Mouse (Mus musculus) embryonic facial prominence, embryonic 14.5 days (tissue): ENCODE results near the gene Ttc7b. TPM values are rescaled to one million over a fixed set of nuclear protein-coding genes. Genes with fewer than 3 reads are reported as not detected.

Experiments
- ATAC-seq: fragments of 200-750 bp; cut with Nextera tagmentation; 2 replicates; pipeline ENCODE4 v1.8.0; 2017; ENCODE audit warnings: low read depth, moderate number of reproducible peaks, moderate TSS enrichment
- DNase-seq: peaks from one replicate; pipeline ENCODE4 v3.0.0-alpha.2; 2015; ENCODE audit warnings: low spot score
- H3K27ac ChIP-seq: fragments of 300-500 bp; sonication (generic); replicated peaks from 2 replicates; pipeline ENCODE4 v1.5.1; 2014; ENCODE audit warnings: low read depth, mild to moderate bottlenecking, low read length, moderate library complexity
- H3K27me3 ChIP-seq: fragments of 300-500 bp; sonication (generic); replicated peaks from 2 replicates; pipeline ENCODE4 v1.6.1; 2014; ENCODE audit warnings: low read length; ENCODE audit not compliant: control insufficient read depth, insufficient read depth
- H3K36me3 ChIP-seq: fragments of 300-500 bp; sonication (generic); 2 replicates; pipeline ENCODE4 v1.6.1; 2014; ENCODE audit warnings: low read length, mixed read lengths; ENCODE audit not compliant: control insufficient read depth, insufficient read depth
- H3K4me1 ChIP-seq: fragments of 300-500 bp; sonication (generic); 2 replicates; pipeline ENCODE4 v1.6.1; 2014; ENCODE audit warnings: antibody characterized with exemption, low read length; ENCODE audit not compliant: control insufficient read depth, insufficient read depth
- H3K4me2 ChIP-seq: fragments of 300-500 bp; sonication (generic); 2 replicates; pipeline ENCODE4 v1.6.1; 2014; ENCODE audit warnings: low read depth, mild to moderate bottlenecking, low read length, moderate library complexity, mixed read lengths
- H3K4me3 ChIP-seq: fragments of 300-500 bp; sonication (generic); 2 replicates; pipeline ENCODE4 v1.5.1; 2014; ENCODE audit warnings: low read depth, mild to moderate bottlenecking, low read length
- H3K9ac ChIP-seq: fragments of 300-500 bp; sonication (generic); 2 replicates; pipeline ENCODE4 v1.6.1; 2014; ENCODE audit warnings: low read depth, mild to moderate bottlenecking, low read length, moderate library complexity, mixed read lengths
- H3K9me3 ChIP-seq: fragments of 300-500 bp; sonication (generic); 2 replicates; pipeline ENCODE4 v1.6.1; 2016; ENCODE audit warnings: low read length; ENCODE audit not compliant: control insufficient read depth
- WGBS: fragments of 180-500 bp; shearing (Covaris S2); extraction: QIAGEN DNeasy Blood & Tissue Kit; methylation state at CpG from one replicate; pipeline ENCODE4 v1.1.7; 2014; 5-methylcytosine and 5-hydroxymethylcytosine counted together
- polyA plus RNA-seq: library from polyadenylated mRNA; unstranded; fragments of >200 nt; fragmentation: Nextera tagmentation; extraction: Ambion mirVana; gene quantifications from 2 replicates; pipeline ENCODE4 v1.2.1, GENCODE M21; 2014

The Ttc7b gene
- polyA plus RNA-seq, 1 experiment from 2014 or later = 6.6 TPM

DNA sequence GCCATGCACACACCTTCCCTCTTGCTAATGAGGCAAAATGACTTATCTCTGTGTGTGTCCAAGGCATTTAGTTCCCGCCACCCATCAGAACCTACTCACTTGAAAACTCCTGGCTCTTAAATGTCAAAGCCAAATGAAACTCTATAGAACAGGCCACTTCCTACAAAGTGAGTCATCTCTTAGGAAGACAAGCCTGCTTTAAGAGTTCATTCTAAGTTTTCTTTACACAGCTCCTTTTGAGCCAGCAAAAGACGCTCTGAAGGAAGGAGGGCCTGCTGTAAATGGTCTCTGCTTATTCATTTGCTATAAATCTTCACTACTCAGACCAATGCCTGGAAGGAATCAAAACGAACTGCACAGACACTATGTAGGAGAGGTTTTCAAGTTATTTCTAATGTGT lies 116.2 kb downstream of the Ttc7b start:
- peaks cover 24% of the 10 kb centered on the region for H3K36me3 ChIP-seq
- no peaks in the 10 kb centered on the region for H3K9me3 ChIP-seq
- no peak overlapping the region for H3K4me2 ChIP-seq
- H3K27ac ChIP-seq = no peak overlapping the region
- no peak overlapping the region for H3K9ac ChIP-seq
- 84% methylated on average over 3 of the region's 3 CpGs for WGBS
- ATAC-seq = no peak
- no peak for DNase-seq
- H3K4me3 ChIP-seq = no peak overlapping the region
- no peaks in the 10 kb centered on the region for H3K4me1 ChIP-seq
- H3K27me3 ChIP-seq = no peaks in the 10 kb centered on the region

DNA sequence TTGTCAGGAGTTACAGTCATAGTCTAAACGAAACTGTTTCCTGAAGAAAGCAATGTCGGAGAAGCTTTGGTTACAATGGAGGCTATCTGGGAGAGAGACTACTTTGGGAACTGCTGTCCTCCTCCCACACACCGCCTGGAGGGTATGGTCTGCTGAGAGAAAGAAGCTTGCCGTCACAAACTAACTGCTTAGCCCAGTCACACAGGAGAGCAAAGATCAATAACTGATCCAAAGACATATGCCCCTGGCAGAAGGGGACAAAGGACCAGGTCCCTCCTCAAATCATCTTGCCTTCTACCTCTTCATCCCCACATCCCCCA lies 117.7 kb downstream of the Ttc7b start:
- no peak overlapping the region for H3K4me2 ChIP-seq
- 78% methylated on average over 4 of the region's 4 CpGs for WGBS

GRCm38 (mm10) chr12:100402296-100403004 lies 118.2 kb downstream of the Ttc7b start:
- Histone ChIP-seq H3K9ac (no peak overlapping the region), H3K36me3 (peaks cover 24% of the 10 kb centered on the region), H3K27me3 (no peaks in the 10 kb centered on the region), H3K27ac (no peak overlapping the region), H3K9me3 (no peaks in the 10 kb centered on the region), H3K4me1 (peaks cover 2% of the 10 kb centered on the region; the same call in 1 of the 2 replicates), H3K4me3 (no peak overlapping the region), H3K4me2 (no peak overlapping the region)
- no peak for ATAC-seq
- 80% methylated on average over 10 of the region's 10 CpGs for WGBS
- no peak for DNase-seq

More for the DNA sequence above, 117.7 kb downstream of the Ttc7b start:
- H3K9me3 ChIP-seq = no peaks in the 10 kb centered on the region
- H3K4me1 ChIP-seq = peaks cover 2% of the 10 kb centered on the region; the same call in 1 of the 2 replicates
- no peaks in the 10 kb centered on the region for H3K27me3 ChIP-seq
- no peak overlapping the region for H3K9ac ChIP-seq
- DNase-seq (no peak), ATAC-seq (no peak)
- H3K36me3 ChIP-seq = peaks cover 24% of the 10 kb centered on the region
- no peak overlapping the region for H3K27ac ChIP-seq
- no peak overlapping the region for H3K4me3 ChIP-seq

GRCm38 (mm10) chr12:100400119-100400518 lies 120.5 kb downstream of the Ttc7b start:
- WGBS = 94% methylated on average over 3 of the region's 3 CpGs

GRCm38 (mm10) chr12:100399126-100399727 lies 121.4 kb downstream of the Ttc7b start:
- no peaks in the 10 kb centered on the region for H3K9me3 ChIP-seq
- peaks cover 29% of the 10 kb centered on the region for H3K36me3 ChIP-seq
- no peaks in the 10 kb centered on the region for H3K27me3 ChIP-seq
- H3K4me2 ChIP-seq = no peak overlapping the region
- DNase-seq (peak; percentile 54), ATAC-seq (0 out of 2 replicates have a peak, but pooled peaks have one; percentile 41)
- H3K27ac ChIP-seq = peak overlapping the region; percentile 45
- no peak overlapping the region for H3K4me3 ChIP-seq
- H3K9ac ChIP-seq = no peak overlapping the region
- 56% methylated on average over 5 of the region's 5 CpGs for WGBS
- peaks cover 2% of the 10 kb centered on the region; the same call in 1 of the 2 replicates for H3K4me1 ChIP-seq

More at GRCm38 (mm10) chr12:100400119-100400518, 120.5 kb downstream of the Ttc7b start:
- Histone ChIP-seq H3K27me3 (no peaks in the 10 kb centered on the region), H3K27ac (no peak overlapping the region), H3K36me3 (peaks cover 24% of the 10 kb centered on the region), H3K4me3 (no peak overlapping the region), H3K4me2 (no peak overlapping the region), H3K9me3 (no peaks in the 10 kb centered on the region), H3K4me1 (peaks cover 2% of the 10 kb centered on the region; the same call in 1 of the 2 replicates), H3K9ac (no peak overlapping the region)
- ATAC-seq (no peak), DNase-seq (no peak)

- H3K36me3 ChIP-seq = peaks cover 34% of the 10 kb centered on the region
Observed at GRCm38 (mm10) chr12:100398268-100398943, 122.2 kb downstream of the Ttc7b start.

GRCm38 (mm10) chr12:100397432-100398146 lies 123.0 kb downstream of the Ttc7b start:
- no peak overlapping the region for H3K9ac ChIP-seq
- no peak overlapping the region for H3K4me2 ChIP-seq
- no peak for DNase-seq
- 81% methylated on average over 15 of the region's 15 CpGs for WGBS
- no peak overlapping the region; the same call in 1 of the 2 replicates for H3K27ac ChIP-seq
- H3K27me3 ChIP-seq = no peaks in the 10 kb centered on the region
- H3K4me3 ChIP-seq = no peak overlapping the region
- peaks cover 27% of the 10 kb centered on the region; the same call in 1 of the 2 replicates for H3K36me3 ChIP-seq
- peaks cover 2% of the 10 kb centered on the region; the same call in 1 of the 2 replicates for H3K4me1 ChIP-seq
- no peaks in the 10 kb centered on the region for H3K9me3 ChIP-seq
- no peak for ATAC-seq

More at GRCm38 (mm10) chr12:100398268-100398943, 122.2 kb downstream of the Ttc7b start:
- Histone ChIP-seq H3K27ac (peak overlapping the region; percentile 45), H3K27me3 (no peaks in the 10 kb centered on the region), H3K9ac (no peak overlapping the region), H3K4me1 (peaks cover 2% of the 10 kb centered on the region; the same call in 1 of the 2 replicates), H3K9me3 (no peaks in the 10 kb centered on the region), H3K4me2 (no peak overlapping the region), H3K4me3 (no peak overlapping the region)
- 54% methylated on average over 8 of the region's 8 CpGs for WGBS
- ATAC-seq (peak; percentile 13; the same call in 1 of the 2 replicates), DNase-seq (peak; percentile 46)

DNA sequence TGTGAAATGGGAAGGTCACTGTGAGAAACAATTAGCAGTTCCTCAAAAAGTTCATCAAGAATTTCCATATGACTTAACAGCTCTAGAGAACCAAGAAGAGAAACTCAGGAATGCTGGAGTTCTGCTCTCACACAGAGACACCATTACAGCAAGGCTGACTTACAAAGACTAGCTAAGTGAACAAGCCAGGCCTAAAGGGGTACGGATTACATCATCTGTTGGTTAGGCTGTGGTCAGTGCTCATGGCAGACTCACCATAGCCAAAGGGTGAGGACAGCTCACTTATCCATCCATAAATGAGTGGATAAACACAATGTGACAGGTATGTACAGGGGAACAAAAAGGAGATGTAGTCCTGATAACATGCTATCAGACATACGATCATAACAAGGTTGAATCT lies 123.8 kb downstream of the Ttc7b start:
- 98% methylated on average over 2 of the region's 2 CpGs for WGBS
- peaks cover 21% of the 10 kb centered on the region; the same call in 1 of the 2 replicates for H3K36me3 ChIP-seq
- no peak overlapping the region for H3K4me3 ChIP-seq
- no peaks in the 10 kb centered on the region for H3K9me3 ChIP-seq
- no peak for ATAC-seq
- no peak overlapping the region for H3K27ac ChIP-seq
- DNase-seq = no peak
- H3K4me1 ChIP-seq = peaks cover 2% of the 10 kb centered on the region; the same call in 1 of the 2 replicates
- no peaks in the 10 kb centered on the region for H3K27me3 ChIP-seq
- no peak overlapping the region for H3K4me2 ChIP-seq
- H3K9ac ChIP-seq = no peak overlapping the region
